Mouse (Mus musculus): ENCODE measurements around the gene Stk40. TPM values are rescaled to one million over a fixed set of nuclear protein-coding genes. Genes with fewer than 3 reads are reported as not detected.

Stk40 gene
- total RNA-seq, 2 experiments from 2014 or later: 27.4 to 30.4 TPM

GRCm38 (mm10) chr4:126096464-126097111, 7.2 kb upstream of the Stk40 start, which contains the start of gene Lsm10:
Gene Lsm10, plus strand, starts transcription at chr4:126096623.
- intact Hi-C loops (cut with DNase I): no loop called here
- DNase-seq (ENCODE audit: low spot score in 2 of 2): peak; percentile 95

- no peak for DNase-seq (ENCODE audit: low spot score in 2 of 2)
- intact Hi-C loops (cut with DNase I): no loop called here
Measured at GRCm38 (mm10) chr4:126097711-126098253, 6.0 kb upstream of the Stk40 start.

GRCm38 (mm10) chr4:126099365-126099764, 4.4 kb upstream of the Stk40 start:
- no peak for DNase-seq (ENCODE audit: low spot score in 2 of 2)
- intact Hi-C loops (cut with DNase I): no loop called here

- intact Hi-C loops (cut with DNase I): no loop called here
- no peak for DNase-seq (ENCODE audit: low spot score in 2 of 2)
Measured at GRCm38 (mm10) chr4:126100764-126101163, 3.0 kb upstream of the Stk40 start.

GRCm38 (mm10) chr4:126102061-126102841, 1.5 kb upstream of the Stk40 start:
- peak; percentile 51 for DNase-seq (ENCODE audit: low spot score in 2 of 2)
- intact Hi-C loops (cut with DNase I): no loop called here

GRCm38 (mm10) chr4:126103057-126103581, 638 bp upstream of the Stk40 start:
- intact Hi-C loops (cut with DNase I): no loop called here
- DNase-seq (ENCODE audit: low spot score in 2 of 2): peak; percentile 84 to 86

- intact Hi-C loops (cut with DNase I): no loop called here
- DNase-seq (ENCODE audit: low spot score in 2 of 2): peak; percentile 31 to 48
Measured at GRCm38 (mm10) chr4:126104261-126105075, 711 bp downstream of the Stk40 start.

GRCm38 (mm10) chr4:126105131-126105783, 1.5 kb downstream of the Stk40 start:
- no peak for DNase-seq (ENCODE audit: low spot score in 2 of 2)
- intact Hi-C loops (cut with DNase I): no loop called here

- DNase-seq (ENCODE audit: low spot score in 2 of 2): no peak
Measured at GRCm38 (mm10) chr4:126108061-126108740, 4.4 kb downstream of the Stk40 start.

GRCm38 (mm10) chr4:126109613-126110373, 6.0 kb downstream of the Stk40 start:
- intact Hi-C loops (cut with DNase I): no loop called here
- DNase-seq (ENCODE audit: low spot score in 2 of 2): no peak

More at GRCm38 (mm10) chr4:126108061-126108740, 4.4 kb downstream of the Stk40 start:
- intact Hi-C loops (cut with DNase I): no loop called here

- DNase-seq (ENCODE audit: low spot score in 2 of 2): peak; percentile 85
- intact Hi-C loops (cut with DNase I): no loop called here
Measured at GRCm38 (mm10) chr4:126110374-126111152, 6.8 kb downstream of the Stk40 start.

GRCm38 (mm10) chr4:126111153-126111549, 7.4 kb downstream of the Stk40 start:
- no peak for DNase-seq (ENCODE audit: low spot score in 2 of 2)
- intact Hi-C loops (cut with DNase I): no loop called here

- intact Hi-C loops (cut with DNase I): no loop called here
- no peak for DNase-seq (ENCODE audit: low spot score in 2 of 2)
Measured at GRCm38 (mm10) chr4:126113243-126113642, 9.5 kb downstream of the Stk40 start.

GRCm38 (mm10) chr4:126113943-126114342, 10.2 kb downstream of the Stk40 start:
- intact Hi-C loops (cut with DNase I): loop anchor here (2.0 kb wide), 1 partner anchor 27 kb away; no protein-coding TSS in a partner anchor
- no peak for DNase-seq (ENCODE audit: low spot score in 2 of 2)

- intact Hi-C loops (cut with DNase I): loop anchor here (2.0 kb wide), 1 partner anchor 29 kb away; no protein-coding TSS in a partner anchor
- no peak for DNase-seq (ENCODE audit: low spot score in 2 of 2)
Measured at GRCm38 (mm10) chr4:126115411-126115810, 11.7 kb downstream of the Stk40 start.

GRCm38 (mm10) chr4:126115871-126116521, 12.2 kb downstream of the Stk40 start:
- intact Hi-C loops (cut with DNase I): loop anchor here (2.0 kb wide), 1 partner anchor 29 kb away; no protein-coding TSS in a partner anchor
- DNase-seq (ENCODE audit: low spot score in 2 of 2): no peak
